Mouse (Mus musculus) heart, adult 10 weeks (tissue): ENCODE data around the gene Lrpprc. TPM values are rescaled to one million over a fixed set of nuclear protein-coding genes. Genes with fewer than 3 reads are reported as not detected.

Experiments used
- polyA plus RNA-seq: library from polyadenylated mRNA; stranded (reverse); fragments of 350-450 nt; fragmentation: Illumina TruSeq; extraction: RNeasy Lipid Tissue Mini Kit (QIAGEN cat#74804); gene quantifications from one replicate; pipeline ENCODE4 v1.2.3, GENCODE M21; 2014; ENCODE audit warnings: low read depth, low replicate concordance

The Lrpprc gene
- 111 TPM for polyA plus RNA-seq

DNA sequence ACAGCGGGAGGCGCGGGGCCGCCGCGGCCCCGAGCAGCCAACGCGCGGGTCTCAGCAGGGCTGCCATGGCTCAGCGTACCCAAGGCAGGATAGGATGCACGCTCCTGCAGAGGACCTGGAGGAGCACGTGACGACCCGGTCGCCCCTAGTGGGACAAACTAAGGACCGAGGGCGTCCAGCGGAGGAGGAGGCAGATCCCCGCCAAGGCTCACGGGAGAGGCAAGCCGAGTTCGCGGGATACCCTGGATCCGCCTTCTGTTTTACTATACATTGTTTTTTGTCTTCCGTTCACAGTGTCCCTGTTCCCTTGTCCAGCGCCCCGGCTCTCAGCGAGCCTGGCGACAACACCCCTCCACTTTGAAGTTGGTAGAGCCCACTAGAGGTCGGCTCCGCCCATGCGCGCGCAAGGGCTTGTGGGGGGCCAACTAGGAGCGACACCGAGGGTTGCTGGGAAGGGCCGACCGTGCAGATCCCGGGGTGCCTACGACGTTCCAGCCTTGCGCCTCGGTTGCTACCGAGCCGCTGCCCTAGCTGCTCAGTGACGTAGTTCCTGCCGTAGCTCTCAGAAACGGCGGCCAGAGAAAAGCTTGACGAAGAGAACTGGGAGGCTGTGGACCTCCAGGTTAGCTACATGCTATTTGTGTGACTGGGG, at the start of gene Lrpprc:
TSS of gene Lrpprc (minus strand) at position 343 of the 652 bp plus-strand sequence.

DNA sequence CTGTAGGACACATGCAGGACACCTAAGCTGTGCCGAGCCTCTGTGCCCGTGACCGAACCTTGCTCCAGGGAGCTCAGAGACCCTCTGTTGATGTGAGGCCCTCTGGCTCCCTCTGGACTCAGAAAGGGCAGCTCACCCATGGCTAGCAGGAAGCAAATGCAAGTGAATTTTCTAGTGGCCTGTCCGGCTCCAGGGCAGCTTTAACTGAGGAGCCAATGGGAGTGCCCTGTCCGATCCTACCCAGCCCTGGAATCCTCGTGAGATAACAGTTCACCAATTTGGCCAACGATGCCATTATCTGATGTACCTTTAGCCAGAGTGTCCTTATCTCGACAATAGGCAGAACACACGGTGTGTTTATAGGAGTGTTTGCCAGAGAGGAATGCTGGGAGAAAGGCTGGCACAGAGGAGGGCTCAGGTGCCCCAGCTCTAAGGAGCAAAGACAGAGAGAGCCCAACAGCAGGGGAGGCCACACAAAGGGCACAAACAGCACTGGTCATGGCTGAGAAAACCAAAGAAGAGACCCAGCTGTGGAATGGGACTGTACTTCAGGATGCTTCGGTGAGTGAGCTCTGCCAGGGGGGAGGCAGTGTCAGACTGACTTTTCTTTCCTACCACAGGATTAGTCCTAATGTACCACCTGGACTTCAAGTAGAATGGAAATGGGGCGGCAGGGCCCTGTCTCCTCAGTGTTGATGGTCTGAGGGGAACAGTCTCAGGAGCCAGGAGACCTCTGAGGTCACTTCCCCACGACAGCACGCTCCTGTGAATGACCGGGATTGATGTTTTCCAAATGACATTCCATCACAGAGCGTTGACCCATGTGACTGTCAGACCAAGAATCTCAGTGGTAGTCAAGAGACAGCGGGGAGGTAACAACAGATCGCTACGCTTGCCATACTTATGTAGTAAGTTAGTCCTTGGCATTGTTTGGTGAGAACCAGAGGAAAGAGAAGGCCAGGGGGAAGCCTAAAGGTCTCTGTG, 107.6 kb downstream of the Lrpprc start, which contains the start of gene Abcg5:
TSS of gene Abcg5 (minus strand) at position 278 of the 984 bp plus-strand sequence.

DNA sequence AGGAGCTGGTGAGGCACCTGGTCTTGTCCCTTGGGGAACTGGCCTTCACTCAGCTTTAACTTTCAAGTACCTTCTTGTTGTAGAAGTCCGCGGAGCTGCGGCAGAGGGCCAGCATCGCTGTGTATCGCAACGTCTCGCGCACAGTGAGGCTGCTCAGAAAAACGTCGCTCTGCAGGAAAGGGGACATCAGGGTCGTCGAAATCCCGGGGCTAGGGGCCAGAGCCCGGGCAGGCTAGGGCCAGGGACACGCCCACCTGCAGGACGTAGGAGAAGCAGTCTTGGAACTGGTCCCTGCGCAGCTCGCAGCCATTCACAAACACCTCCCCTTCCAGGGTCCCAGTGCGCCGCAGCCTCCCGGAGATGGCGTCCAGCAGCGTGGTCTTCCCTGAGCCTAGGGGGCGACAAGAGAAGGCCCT, 114.6 kb downstream of the Lrpprc start, which contains the start of gene Abcg8:
TSS of gene Abcg8 (plus strand) at position 352 of the 416 bp plus-strand sequence.

Other genes with a start within 250 kb of the Lrpprc start
- 6.4 TPM for gene Dync2li1, start 164.3 kb downstream of the Lrpprc start, polyA plus RNA-seq
- gene Abcg8, start 114.5 kb downstream of the Lrpprc start, polyA plus RNA-seq: not detected
- not detected for gene Abcg5, start 107.8 kb downstream of the Lrpprc start, polyA plus RNA-seq
- 114 TPM for gene Ppm1b, start 166.0 kb upstream of the Lrpprc start, polyA plus RNA-seq
- gene Slc3a1, start 237.6 kb upstream of the Lrpprc start, polyA plus RNA-seq: not detected